Mouse (Mus musculus) adrenal gland, postnatal 36 days (tissue): ENCODE measurements around the gene Znrf2. TPM values are rescaled to one million over a fixed set of nuclear protein-coding genes. Genes with fewer than 3 reads are reported as not detected.
"Not testable (repeated sequence)": the region's sequence is repeated elsewhere in the genome, so short reads cannot be mapped to it uniquely, and the experiment has no call there.

Experiments
- DNase-seq, 2 experiments: peaks; one replicate each; pipeline ENCODE4 v3.0.0; 2021; ENCODE audit warnings: mixed read lengths in 1 of 2
- total RNA-seq, 2 experiments: library from RNA; stranded (reverse); gene quantifications; 2 replicates each; pipeline ENCODE4 v1.2.3; 2021

The Znrf2 gene
- total RNA-seq, 2 experiments from 2014 or later, result 36.9 to 53.2 TPM

DNA sequence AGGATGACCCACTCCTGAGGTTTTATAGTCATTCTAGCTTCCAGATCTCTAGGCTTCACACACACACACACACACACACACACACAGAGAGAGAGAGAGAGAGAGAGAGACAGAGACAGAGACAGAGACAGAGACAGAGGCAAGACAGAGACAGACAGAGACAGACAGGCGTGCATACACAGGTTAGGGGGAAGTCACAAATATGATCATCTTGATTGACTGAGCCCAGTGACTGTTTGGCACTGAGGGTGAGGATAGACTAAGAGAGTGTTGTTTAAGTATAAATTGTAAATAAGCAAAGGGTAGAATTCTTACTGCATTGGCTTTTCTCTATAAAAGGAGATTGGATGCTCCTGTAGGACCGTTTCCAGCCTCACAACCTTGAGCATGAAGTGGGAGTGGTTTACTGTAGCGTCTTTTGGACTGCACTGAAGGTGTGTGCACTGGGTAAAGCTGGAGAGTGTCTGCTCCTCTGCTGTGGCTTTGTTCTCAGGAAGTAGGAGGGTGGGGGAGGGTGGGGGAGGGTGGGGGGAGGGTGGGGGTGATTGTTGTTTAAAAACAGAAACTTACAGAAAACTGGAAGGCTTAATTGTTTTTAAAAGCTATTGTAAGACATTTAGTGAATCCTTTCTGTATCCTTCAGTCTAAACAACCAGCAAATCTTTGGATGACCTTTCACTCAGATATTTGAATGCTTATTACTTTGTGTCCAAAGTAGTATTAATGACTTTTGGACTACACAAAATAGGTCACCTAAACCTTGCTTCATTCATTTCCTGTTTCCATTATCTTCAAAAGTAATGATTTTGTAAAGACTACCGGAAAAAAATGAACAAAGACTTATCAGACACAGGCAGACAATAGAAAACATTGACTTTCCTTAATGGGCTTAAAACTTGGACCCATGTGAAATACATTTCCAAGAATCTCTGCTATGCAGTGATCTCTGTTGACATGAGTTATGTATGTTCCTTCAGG is 32.8 kb downstream of the Znrf2 start:
- peak; percentile 25 to 31 for DNase-seq

DNA sequence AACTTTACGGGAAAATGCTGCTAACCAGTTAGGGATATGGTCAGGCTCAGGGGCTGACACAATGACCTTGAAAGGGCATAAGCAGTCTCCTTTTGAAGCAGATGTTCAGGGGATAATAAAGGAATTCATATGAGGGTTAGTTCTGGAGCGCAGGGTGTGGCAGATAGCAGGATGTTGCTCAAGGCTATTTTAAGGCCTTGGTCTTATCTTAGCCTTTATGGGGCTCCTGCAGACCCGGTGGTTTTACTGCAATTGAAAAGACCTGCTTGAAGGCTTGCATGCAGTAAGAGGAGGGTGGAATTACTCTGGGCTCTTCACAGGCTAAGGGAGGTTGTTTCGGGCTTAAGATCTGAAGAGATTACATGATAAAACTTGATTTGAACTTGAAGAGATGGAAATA is 35.1 kb downstream of the Znrf2 start:
- DNase-seq, result no peak

DNA sequence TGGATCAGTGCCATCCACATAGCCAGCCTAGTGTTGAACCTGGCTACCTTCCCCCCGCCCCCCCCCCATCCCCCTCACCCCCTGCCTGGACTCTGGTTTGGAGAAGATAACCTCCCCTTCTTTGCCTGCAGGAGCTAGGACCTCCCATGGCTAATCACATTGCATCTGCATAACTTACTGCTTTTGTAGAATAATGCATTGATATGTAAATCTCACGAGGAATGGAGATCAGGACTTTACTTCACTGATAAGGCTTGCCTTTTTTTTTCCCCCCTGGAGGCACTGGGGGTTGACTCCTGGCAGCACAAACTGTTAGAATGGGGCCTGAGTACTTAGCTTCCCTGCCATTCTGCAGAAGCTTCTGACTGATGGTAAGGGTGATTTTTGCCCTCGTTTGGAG is 36.0 kb downstream of the Znrf2 start:
- DNase-seq, result no peak

DNA sequence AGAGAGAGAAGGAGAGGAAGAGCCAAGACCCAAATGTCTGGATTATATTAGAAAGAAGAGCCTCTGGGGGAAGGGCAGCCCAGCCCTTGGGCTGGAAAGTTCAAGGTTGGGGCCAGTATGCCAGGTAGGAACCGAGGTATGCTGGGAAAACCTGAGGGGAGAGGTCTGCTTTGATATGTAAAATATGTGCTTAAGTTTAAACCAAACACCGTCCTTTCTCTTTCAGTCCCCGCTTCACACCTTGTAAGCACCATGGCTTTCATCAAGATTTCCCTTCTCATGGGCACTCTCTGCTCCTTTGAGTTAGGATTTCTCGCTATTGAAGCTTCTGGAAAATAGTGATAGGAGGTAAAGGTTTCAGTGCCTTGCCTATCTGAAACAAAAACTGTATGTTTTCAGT is 38.1 kb downstream of the Znrf2 start:
- DNase-seq, result no peak

DNA sequence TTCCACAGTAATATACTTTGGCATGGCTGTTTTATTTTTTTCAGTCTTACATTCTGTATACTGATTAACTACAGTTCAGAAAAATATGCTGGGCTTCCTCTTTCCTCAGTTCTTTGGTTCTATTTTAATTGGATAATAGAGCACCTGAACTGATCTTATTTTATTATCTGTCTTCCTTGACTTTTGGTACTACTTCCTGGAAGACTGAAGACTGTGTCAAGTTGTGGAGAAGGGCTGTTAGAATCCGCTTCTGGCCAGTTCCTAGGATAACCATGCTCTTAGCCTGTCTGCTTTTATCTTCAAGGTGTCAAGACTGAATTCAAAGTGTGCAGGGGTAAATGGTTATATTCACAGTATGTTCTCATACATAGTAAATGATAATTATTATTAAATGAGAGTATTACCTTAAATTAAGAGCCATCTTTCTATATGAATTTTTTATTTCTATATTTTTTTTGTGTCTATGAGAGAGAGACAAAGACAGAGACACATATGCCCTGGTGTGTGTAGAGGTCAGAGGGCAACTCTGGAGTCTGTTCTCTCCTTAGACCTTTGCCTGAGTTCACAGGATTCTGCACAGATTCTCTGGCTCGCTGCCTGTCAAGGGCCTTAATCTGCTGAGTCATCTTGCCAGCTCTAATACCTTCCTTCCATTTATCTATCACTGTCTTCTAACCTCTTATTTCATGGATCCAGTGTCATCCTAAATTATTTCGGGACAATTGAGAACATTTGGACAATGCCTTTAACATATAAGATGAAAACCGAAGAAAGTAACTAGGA is 39.3 kb downstream of the Znrf2 start:
- DNase-seq, result peak; percentile 68 to 81

DNA sequence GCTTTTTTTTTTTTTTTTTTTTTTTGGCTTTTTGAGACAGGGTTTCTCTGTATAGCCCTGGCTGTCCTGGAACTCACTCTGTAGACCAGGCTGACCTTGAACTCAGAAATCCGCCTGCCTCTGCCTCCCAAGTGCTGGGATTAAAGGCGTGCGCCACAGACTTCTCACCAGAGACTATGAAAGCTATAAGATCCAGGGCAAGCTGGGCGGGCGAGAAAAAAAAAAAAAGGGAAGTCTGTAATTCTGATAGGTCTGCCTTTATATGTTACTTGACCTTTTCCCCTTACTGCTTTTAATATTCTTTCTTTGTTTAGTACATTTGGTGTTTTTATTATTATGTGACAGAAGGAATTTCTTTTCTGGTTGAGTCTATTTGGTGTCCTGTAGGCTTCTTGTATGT is 42.4 kb downstream of the Znrf2 start:
- not testable (repeated sequence) for DNase-seq

DNA sequence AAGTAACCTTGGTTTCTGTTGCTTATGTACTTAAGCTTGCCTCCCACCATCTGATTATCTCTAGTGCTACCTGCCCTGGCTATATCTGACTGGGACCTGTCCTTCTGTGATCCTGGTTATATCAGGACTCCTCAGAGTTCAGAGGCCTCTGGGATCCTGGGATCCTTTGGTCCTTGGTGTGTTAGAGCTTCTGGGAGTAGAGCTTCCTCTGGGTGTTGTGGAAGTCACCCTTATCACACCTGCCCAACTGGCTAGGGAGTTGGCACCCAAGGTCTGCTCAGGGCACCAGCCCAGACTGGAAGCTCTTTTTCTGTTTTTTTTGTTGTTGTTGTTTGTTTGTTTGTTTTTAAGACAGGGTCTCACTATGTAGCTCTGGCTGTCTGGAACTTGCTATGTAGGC is 43.5 kb downstream of the Znrf2 start:
- no peak for DNase-seq

DNA sequence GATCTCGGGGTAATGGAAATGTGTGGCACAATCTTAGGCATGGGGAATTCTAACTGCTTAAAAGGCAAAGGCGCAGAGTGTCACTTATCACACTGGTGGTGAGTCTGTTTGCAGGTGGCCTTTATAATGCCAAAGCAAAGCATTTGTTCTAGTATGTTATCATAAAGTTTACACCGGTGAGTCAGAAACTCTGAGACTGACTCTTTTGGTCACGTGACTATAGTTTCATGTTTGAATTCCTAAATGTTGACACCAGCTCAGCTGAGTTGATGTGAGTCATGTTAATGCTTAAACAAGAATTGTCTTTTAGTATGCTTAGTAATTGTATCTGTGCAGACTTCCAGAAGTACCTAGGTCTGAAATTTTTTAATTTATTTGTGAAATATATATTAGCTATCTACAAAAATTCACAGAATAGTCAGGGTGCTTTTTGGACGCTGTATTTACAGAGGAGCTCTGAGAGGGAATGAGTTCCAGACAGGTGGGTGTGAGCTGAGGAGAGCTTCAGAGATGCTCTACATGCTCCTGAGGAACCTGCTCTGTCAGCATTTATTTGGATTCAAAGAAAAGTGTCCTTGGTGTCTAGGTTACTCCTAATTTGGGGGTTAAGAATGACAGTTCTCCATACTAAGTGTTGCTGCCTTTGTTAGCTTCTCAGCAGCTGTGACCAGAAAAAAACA is 50.2 kb downstream of the Znrf2 start:
- no peak for DNase-seq

DNA sequence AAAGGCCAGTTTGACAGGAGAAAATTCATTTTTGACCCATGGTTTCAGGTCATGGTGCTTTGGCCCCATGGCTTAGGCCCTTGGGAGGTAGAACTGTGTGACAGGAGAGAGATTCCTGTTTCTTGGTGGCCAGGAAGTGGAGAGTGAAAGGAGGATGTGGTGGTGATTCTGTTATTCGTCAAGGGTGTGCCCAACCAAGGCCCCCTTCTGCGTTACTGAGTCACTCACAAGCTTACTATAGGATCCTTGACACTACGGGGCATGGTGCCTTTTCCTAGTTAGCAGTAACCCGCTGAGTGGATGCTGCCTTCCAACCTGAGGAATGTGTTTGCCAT is 50.7 kb downstream of the Znrf2 start:
- DNase-seq, result no peak

DNA sequence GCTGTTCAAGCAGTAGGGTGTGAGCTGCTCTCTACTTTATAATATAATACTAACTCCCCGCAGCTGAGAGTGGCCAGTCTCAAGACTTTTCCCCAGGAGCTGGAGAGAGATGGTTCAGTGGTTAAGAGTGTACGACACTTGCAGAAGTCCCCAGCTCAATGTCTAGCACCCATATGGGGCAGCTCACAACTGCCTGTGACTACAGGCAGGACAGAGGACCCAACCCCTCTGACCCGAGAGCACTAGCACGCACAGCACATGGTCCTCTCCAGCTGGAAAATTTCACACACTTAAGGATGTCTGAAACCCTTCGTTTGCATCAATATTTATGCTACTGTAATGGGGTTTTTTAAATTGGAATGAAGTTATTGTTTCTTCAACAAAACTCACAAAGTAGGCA is 56.3 kb downstream of the Znrf2 start:
- no peak for DNase-seq

DNA sequence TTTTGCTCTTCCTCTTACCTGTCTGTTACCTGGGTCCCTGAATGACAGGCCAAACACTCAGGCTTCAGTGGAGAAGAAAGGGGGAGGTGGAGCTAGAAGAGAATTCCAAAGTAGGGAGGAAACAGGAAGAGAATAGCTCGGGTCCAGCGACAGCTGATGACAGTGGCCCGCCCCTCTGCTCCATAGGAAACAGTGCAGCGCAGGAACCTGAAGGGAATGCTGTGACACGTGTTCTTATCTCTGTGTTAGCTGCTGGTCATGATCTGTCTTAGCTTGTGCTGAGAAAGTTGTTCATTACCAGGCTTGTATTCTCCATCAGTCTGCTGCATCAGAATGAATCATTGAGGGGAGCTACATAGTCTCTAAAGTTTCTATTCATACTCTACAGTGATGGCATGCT is 60.1 kb downstream of the Znrf2 start:
- DNase-seq, result no peak

DNA sequence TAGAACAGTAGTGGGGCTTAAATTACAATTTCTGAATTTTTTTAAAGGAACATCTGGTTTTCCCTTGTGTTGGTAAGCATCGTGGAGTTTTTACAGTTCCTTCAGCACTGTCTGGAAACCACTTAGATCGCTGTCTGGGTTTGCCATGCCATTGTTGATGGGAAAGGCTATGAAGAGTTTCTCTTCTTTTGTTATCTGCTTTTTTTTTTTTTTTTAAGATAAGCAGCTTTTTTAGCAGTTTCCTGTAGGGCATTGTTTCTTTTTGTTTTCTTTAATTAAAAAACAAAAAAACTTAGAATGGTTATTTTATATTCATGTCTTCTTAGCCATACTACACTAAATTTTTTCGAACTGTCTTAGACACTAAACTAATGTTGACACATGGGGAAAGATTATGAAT is 60.9 kb downstream of the Znrf2 start:
- DNase-seq, result no peak

DNA sequence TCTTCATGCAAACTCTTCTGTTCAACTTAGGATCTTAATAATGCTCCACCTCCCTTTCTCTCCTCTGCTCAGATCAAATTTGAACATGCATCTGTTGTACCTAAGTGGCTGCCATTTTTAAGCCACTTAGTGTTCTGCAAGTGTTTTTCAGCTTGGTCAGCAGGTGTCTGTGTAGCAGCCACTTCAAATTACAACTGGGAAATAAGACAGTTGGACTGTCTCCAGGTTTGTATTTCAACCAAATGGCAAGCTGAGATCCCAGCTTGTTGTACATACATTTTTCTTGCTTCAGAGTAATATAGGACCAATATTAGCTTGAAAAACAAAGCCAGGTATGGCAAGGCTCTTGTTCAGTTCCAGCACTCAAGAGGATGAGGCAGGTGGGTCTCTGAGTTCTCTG is 61.8 kb downstream of the Znrf2 start:
- no peak for DNase-seq

DNA sequence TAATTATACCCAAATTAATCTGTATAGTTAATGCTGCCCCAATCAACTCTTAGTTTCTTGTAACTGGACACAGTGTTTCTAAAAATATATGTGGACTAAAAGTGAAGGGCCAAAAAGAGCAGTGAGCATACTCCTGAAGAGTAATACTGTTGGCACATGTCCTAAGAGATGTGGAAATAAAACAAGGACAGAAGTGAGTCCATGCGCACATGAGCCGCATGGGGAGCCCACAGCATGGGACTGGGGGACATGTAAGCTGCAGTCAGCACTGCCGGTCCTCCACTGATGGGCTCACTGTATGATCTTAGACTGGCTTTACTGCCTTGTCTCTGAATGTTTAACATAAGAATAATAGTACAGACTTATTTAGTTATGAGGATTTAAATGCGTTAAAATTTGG is 63.4 kb downstream of the Znrf2 start:
- DNase-seq, result peak; percentile 19 to 33

DNA sequence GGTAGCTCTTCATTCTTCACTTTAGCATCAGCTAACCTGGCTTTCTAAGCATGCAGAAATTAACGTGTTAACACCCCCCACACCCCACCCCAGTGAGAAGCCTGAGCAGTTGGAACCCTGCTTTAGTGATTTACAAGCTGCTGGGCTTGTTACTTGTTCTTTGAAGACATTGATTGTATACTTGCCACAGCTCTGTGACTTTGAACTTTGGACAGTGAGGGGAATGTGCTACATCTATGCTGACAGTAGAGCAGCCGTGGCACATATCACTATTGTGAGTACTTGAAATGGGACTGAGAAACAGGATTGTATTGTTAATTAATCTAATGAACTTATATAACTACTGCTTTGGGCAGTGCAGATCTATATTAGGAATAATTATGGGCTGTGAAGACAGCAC is 66.7 kb downstream of the Znrf2 start:
- DNase-seq, result no peak

DNA sequence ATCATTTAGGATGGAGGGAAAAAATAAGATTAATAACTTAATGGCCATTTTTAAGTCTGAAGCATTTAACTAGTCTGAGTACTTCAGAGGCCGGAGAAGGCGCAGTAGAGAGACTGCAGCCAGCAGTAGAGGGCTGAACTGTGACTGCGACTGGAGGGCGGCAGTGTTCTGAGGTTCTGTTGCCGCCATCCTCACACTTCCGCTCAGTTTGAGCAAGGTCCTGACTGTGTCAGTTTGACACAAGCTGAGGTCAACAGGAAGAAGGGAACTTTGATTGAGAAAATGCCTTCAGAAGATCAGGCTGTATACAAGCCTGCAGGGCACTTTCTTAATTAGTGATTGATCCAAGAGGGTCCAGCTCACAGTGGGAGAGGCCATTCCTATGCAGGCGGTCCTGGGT is 69.5 kb downstream of the Znrf2 start:
- DNase-seq, result peak in 1 of 2 experiments; percentile 9

DNA sequence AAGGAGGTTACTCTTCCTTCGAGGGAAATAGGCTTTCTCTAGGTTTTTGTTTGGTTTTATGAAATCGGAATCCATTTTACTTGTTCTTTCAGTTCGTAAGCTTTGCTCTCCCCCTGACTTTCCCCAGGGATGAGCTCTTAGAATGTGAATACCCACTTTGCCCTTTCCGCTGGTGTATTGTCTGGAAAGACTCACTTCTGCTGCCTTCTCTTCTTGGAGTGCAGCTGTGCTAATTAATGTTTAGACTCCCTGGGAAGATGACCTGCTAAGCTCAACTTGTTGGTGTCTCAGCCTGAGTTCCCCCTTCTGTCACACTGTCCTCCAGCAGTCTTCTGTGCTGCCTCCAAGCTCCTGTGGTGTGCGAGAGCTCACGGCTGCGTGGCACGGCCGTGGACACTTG is 73.5 kb downstream of the Znrf2 start:
- no peak for DNase-seq

DNA sequence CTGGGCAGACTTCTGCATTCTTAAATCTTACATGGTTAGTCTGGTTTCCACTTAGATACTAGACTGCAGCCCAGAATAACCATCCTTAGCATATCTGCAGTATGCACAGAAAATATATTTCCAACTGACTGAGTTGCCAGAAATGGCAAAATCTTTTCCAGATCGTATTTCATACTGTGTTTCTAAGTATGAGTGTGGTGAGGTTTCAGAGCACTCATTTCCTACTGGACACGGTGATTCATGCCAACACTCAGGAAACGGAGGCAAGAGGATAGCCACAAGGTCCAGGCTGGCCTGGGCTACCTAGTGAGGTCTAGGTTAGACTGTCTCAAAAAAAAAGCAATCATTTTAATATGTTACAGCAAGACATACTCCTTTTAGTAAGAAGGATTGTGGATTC is 74.7 kb downstream of the Znrf2 start:
- no peak for DNase-seq

DNA sequence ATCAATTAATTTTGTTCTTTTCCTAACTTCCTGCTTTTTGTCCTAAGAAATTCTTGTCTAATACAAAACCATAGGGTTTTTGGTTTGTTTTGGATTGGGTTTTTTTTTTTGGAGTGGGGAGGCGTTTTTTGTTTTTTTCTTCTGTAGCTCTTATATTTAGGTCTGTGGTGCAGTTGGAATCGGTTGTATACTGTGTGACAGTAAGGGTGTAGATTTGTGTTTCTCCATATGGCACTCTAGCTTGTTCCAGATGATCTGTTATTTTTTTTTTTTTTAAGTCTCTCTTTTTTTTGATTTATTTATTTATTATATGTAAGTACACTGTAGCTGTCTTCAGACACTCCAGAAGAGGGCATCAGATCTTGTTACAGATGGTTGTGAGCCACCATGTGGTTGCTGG is 83.5 kb downstream of the Znrf2 start:
- no peak for DNase-seq

DNA sequence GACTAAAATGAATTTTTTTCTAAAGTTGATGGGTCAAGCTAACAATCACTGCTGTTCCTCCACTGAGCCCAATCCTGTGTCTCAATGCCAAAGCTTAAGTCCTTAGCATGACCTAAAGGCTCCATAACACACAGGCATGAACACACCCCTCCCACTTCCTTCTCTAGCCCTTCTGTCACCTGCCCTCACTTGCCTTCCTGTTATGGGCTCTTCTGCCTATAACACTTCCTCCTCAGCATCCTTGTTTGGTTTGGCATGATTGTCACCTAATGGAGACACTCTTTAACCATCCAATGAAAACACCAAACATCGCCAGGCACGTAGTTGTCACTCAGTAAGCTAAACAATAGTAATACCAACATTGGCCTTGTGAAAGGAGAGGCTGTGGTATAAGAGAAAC is 85.8 kb downstream of the Znrf2 start:
- no peak for DNase-seq

DNA sequence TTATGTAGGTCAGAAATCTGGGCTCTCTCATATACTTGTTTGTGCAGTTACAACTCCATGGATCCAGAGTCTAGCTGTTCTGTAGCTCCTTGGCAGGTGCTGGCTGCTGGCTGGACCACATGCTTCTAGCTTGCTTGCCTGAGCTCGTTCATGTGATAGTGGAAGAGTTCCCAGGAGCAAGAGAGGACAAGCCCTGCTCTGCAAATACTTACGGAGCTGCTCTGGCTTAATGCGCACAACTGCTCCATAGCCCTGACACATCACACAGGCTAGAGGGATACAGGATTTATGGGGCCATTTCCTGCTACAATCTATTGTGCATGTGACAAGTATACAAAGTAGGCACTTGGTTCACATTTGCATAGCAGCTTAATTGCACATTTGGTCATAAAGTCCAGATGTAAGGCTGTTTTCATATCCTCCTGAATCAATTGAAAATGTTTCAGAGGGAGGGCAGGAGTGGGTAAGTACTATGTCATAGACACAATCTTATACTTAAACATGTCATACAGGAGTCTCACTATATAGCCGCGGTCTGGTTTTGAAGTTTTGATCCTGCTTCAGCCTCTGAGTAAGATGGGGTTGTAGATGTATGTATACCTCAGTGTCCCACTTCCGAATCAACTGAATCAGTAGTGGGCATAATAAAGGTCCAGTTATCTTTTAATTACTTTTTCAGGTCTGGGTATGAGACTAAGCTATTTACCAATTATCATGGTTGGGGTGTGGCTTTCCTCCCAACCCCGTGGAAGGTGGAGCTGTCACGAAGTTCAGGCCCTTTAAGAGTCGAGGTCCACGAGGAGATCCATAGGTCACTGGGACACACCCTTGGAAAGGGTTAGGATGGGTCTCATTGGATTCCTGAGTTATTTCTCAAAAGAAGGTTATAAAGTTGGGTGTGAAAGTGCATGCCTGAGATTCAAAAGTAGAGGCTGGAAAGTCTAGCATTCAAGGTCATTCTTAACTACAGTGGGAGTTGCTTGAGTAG is 89.6 kb downstream of the Znrf2 start:
- DNase-seq, result no peak

DNA sequence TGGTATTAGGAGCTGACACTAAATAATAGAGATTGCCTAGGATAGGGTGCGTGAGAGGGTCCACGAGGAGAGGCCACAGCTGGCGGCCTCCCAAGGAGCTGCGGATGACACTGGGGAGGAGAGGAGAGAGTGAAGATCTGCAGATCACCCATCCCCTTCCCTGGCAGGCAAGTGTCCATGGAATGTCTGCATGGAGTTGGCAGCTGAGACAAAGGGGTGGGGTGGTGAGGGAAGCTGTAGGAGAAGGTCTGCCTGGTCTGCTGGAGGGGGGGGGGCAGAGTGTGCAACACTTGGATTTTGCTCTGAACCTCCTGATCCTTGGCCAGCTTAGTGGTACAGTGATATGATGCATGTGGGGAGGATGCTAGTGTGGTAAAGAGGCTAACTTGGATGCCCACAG is 98.3 kb downstream of the Znrf2 start:
- no peak for DNase-seq
